Mouse (Mus musculus) stomach, embryonic 14.5 days (tissue): Measurements from ENCODE around the gene Isg15. TPM values are rescaled to one million over a fixed set of nuclear protein-coding genes. Genes with fewer than 3 reads are reported as not detected.
"Not testable (repeated sequence)": the region's sequence is repeated elsewhere in the genome, so short reads cannot be mapped to it uniquely, and the experiment has no call there.

Experiments used
- ATAC-seq: fragments of 200-750 bp; cut with Nextera tagmentation; 2 replicates; pipeline ENCODE4 v1.8.0; 2017; ENCODE audit warnings: low read depth, moderate TSS enrichment; ENCODE audit not compliant: insufficient number of reproducible peaks, insufficient read depth, low FRiP score
- H3K27ac ChIP-seq: fragments of 300-500 bp; sonication (generic); 2 replicates; pipeline ENCODE4 v1.5.1; 2014; ENCODE audit warnings: mild to moderate bottlenecking, low read length, moderate library complexity, mixed read lengths
- H3K27me3 ChIP-seq: fragments of 300-500 bp; sonication (generic); 2 replicates; pipeline ENCODE4 v1.6.1; 2014; ENCODE audit warnings: low read length, control low read depth, mixed read lengths; ENCODE audit not compliant: control insufficient read depth, insufficient read depth
- H3K36me3 ChIP-seq: fragments of 300-500 bp; sonication (generic); 2 replicates; pipeline ENCODE4 v1.6.1; 2014; ENCODE audit warnings: mild to moderate bottlenecking, control low read depth, low read length, moderate library complexity, mixed read lengths; ENCODE audit not compliant: control insufficient read depth, insufficient read depth
- H3K4me1 ChIP-seq: fragments of 300-500 bp; sonication (generic); 2 replicates; pipeline ENCODE4 v1.6.1; 2014; ENCODE audit warnings: low read length, control low read depth, mixed read lengths; ENCODE audit not compliant: control insufficient read depth, insufficient read depth
- H3K4me2 ChIP-seq: fragments of 300-500 bp; sonication (generic); replicated peaks from 2 replicates; pipeline ENCODE4 v1.6.1; 2014; ENCODE audit warnings: low read depth, low read length, control low read depth
- H3K4me3 ChIP-seq: fragments of 300-500 bp; sonication (generic); 2 replicates; pipeline ENCODE4 v1.5.1; 2014; ENCODE audit warnings: low read depth, low read length, control low read depth
- H3K9ac ChIP-seq: fragments of 300-500 bp; sonication (generic); replicated peaks from 2 replicates; pipeline ENCODE4 v1.6.1; 2014; ENCODE audit warnings: low read depth, mild to moderate bottlenecking, control low read depth, low read length, moderate library complexity, mixed read lengths
- H3K9me3 ChIP-seq: fragments of 300-500 bp; sonication (generic); 2 replicates; pipeline ENCODE4 v1.6.1; 2016; ENCODE audit warnings: low read depth, low read length, control low read depth; ENCODE audit not compliant: control insufficient read depth
- WGBS: fragments of 180-500 bp; shearing (Covaris S2); extraction: QIAGEN DNeasy Blood & Tissue Kit; methylation state at CpG from one replicate; pipeline ENCODE4 v1.1.7; 2014; 5-methylcytosine and 5-hydroxymethylcytosine counted together
- microRNA-seq: library from miRNA; unstranded; fragments of <30 nt; microRNA quantifications from one replicate; pipeline ENCODE4, GENCODE M21; 2016
- polyA plus RNA-seq: library from polyadenylated mRNA; unstranded; fragments of >200 nt; fragmentation: Nextera tagmentation; extraction: Ambion mirVana; gene quantifications from 2 replicates; pipeline ENCODE4 v1.2.1, GENCODE M21; 2014

The Isg15 gene
- polyA plus RNA-seq, 1 experiment from 2014 or later = 1.3 TPM

DNA sequence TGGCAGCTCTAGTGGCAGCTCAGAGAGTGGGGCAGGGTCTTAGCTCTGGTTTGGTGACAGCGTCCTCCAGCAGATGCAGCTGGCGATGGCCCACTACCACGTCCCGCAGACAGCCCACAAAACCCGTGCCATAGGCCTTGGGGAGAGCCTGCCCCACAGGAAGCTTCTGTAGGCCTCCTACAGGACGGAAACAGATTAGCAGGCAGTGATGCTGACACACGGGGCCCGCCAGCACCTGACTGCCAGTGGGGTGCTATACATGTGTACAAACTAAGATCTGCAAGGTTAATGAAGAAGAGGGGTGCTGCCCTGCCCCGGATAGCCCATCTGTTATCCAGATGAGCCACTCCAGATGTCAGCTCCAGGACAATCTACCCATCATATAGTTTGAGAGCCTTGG lies 34.1 kb downstream of the Isg15 start:
- no peak overlapping the region for H3K27ac ChIP-seq
- no peaks in the 10 kb centered on the region for H3K27me3 ChIP-seq
- H3K4me2 ChIP-seq = no peak overlapping the region
- no peak overlapping the region for H3K4me3 ChIP-seq
- 85% methylated on average over 9 of the region's 9 CpGs for whole genome bisulfite sequencing
- H3K36me3 ChIP-seq = peaks cover 73% of the 10 kb centered on the region
- ATAC-seq = no peak
- no peaks in the 10 kb centered on the region; the same call in 1 of the 2 replicates for H3K9me3 ChIP-seq
- H3K4me1 ChIP-seq = no peaks in the 10 kb centered on the region
- H3K9ac ChIP-seq = no peak overlapping the region

DNA sequence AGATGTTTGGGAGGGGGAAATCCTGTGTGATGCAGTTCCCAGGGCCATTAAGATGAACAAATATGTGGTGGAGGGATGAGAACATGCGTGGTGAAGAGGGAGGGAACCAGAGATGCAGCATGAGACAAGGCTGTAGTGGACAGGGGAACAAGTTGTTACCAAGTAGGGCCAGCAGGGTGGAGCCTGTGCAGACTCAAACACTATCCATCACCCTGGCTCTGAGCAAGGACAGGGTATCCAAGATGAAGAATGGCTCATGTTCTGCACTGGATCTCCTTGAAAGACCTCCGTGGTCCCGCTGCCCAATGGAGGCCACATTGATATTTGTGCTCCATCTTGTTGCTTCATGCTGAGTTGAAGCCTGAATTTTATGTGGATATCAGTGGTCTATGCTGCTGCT lies 45.8 kb downstream of the Isg15 start:
- WGBS = 91% methylated on average over 3 of the region's 3 CpGs
- Histone ChIP-seq H3K27me3 (no peaks in the 10 kb centered on the region), H3K4me1 (no peaks in the 10 kb centered on the region), H3K9me3 (no peaks in the 10 kb centered on the region), H3K36me3 (no peaks in the 10 kb centered on the region), H3K4me3 (no peak overlapping the region), H3K9ac (no peak overlapping the region), H3K27ac (no peak overlapping the region), H3K4me2 (no peak overlapping the region)
- ATAC-seq = no peak

DNA sequence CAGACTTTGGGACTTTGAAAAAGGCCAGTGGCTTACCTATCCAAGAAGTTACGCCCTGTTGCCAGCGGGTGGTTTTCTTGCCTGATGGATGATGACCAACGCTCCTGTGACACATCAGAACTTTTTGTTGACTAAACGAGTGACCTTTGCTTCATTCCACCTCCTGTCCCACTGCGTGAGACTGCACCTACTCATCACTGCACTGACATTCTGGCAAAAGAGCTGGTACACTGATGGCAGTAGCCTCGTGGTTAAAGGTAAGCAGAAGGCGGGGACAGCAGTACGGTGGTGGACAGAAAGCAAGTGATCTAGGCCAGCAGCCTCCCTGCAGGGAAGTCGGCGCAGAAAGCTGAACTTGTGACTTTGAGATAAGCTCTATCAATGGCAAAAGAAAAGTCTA lies 49.7 kb downstream of the Isg15 start:
- not testable (repeated sequence) for H3K4me2 ChIP-seq

More for the DNA sequence above, 49.7 kb downstream of the Isg15 start:
- not testable (repeated sequence) for ATAC-seq, H3K27me3 ChIP-seq, H3K36me3 ChIP-seq, H3K4me1 ChIP-seq, H3K27ac ChIP-seq, H3K9ac ChIP-seq, H3K9me3 ChIP-seq, H3K4me3 ChIP-seq
- 73% methylated on average over 10 of the region's 10 CpGs for WGBS

Small RNA genes within 50 kb of the gene (microRNA-seq; reads per million reads assigned to microRNA genes)
- 4.4 reads per million, percentile 11 among the genes with 10 or more reads in this experiment for gene Mir7658

Other genes starting within 250 kb of the Isg15 start
- gene C1qtnf12, start 238.5 kb downstream of the Isg15 start, polyA plus RNA-seq = 38.6 and 40.5 TPM in 2 replicates
- gene B3galt6, start 208.2 kb downstream of the Isg15 start, polyA plus RNA-seq = 18.6 and 18.9 TPM in 2 replicates
- 163 and 171 TPM in 2 replicates for gene Sdf4, start 207.9 kb downstream of the Isg15 start, polyA plus RNA-seq
- 0.34 and 0.41 TPM in 2 replicates for gene Tnfrsf4, start 187.0 kb downstream of the Isg15 start, polyA plus RNA-seq
- 2.7 and 3.2 TPM in 2 replicates for gene Tnfrsf18, start 174.7 kb downstream of the Isg15 start, polyA plus RNA-seq
- gene Ttll10, start 141.4 kb downstream of the Isg15 start, polyA plus RNA-seq = 6.0 and 6.2 TPM in 2 replicates
- gene 9430015G10Rik, start 90.8 kb downstream of the Isg15 start, polyA plus RNA-seq = 35.9 and 38.4 TPM in 2 replicates
- 0.19 and 0.45 TPM in 2 replicates for gene Rnf223, start 70.3 kb downstream of the Isg15 start, polyA plus RNA-seq
- 83.0 and 84.1 TPM in 2 replicates for gene Agrn, start 3.3 kb downstream of the Isg15 start, polyA plus RNA-seq
- 0.41 and 0.82 TPM in 2 replicates for gene AW011738, start 2.5 kb upstream of the Isg15 start, polyA plus RNA-seq
- gene Perm1, start 15.1 kb upstream of the Isg15 start, polyA plus RNA-seq = 0.55 and 1.3 TPM in 2 replicates
- gene Plekhn1, start 34.0 kb upstream of the Isg15 start, polyA plus RNA-seq = 21.2 and 22.8 TPM in 2 replicates
- gene Noc2l, start 35.2 kb upstream of the Isg15 start, polyA plus RNA-seq = 75.6 and 79.8 TPM in 2 replicates
- gene Samd11, start 54.8 kb upstream of the Isg15 start, polyA plus RNA-seq = 0.28 TPM in 1 of 2 replicates, not detected in the other
- gene Vmn2r-ps159, start 130.3 kb upstream of the Isg15 start, polyA plus RNA-seq = not detected in 2 replicates